Mouse (Mus musculus) lung, embryonic 15.5 days (tissue): ENCODE results near the gene Dhrs3. TPM values are rescaled to one million over a fixed set of nuclear protein-coding genes. Genes with fewer than 3 reads are reported as not detected.

Experiments used
- polyA plus RNA-seq: library from polyadenylated mRNA; unstranded; fragments of >200 nt; fragmentation: Nextera tagmentation; extraction: Ambion mirVana; gene quantifications from 2 replicates; pipeline ENCODE4 v1.2.1, GENCODE M21; 2015

Gene Dhrs3
- polyA plus RNA-seq, 1 experiment from 2014 or later, result 53.0 TPM

Other genes with a start within 250 kb of the Dhrs3 start
- not detected in 2 replicates for gene Gm436, start 206.5 kb upstream of the Dhrs3 start, polyA plus RNA-seq
- gene Gm13178, start 171.4 kb upstream of the Dhrs3 start, polyA plus RNA-seq, result not detected in 2 replicates
- not detected in 2 replicates for gene Gm438, start 106.2 kb upstream of the Dhrs3 start, polyA plus RNA-seq